Mouse (Mus musculus) olfactory bulb, adult 2 months (tissue): ENCODE measurements around the gene Akap5. TPM values are rescaled to one million over a fixed set of nuclear protein-coding genes. Genes with fewer than 3 reads are reported as not detected.

ENCODE experiments used
- H3K27ac ChIP-seq: fragments of 200-500 bp; 2 replicates; pipeline ENCODE4 v1.5.1; 2012; ENCODE audit warnings: low read depth, low read length; ENCODE audit not compliant: insufficient read depth
- H3K4me1 ChIP-seq: fragments of 200-500 bp; 2 replicates; pipeline ENCODE4 v1.6.1; 2012; ENCODE audit warnings: low read length; ENCODE audit not compliant: control insufficient read depth, insufficient read depth
- H3K4me3 ChIP-seq: fragments of 200-500 bp; 2 replicates; pipeline ENCODE4 v1.5.1; 2012; ENCODE audit warnings: mild to moderate bottlenecking, low read depth, low read length, moderate library complexity; ENCODE audit not compliant: insufficient read depth
- CTCF ChIP-seq: fragments of 200-500 bp; IDR thresholded peaks from 2 replicates; pipeline ENCODE4 v1.5.1; 2012; ENCODE audit warnings: low read depth, mild to moderate bottlenecking, low read length, moderate library complexity; ENCODE audit not compliant: insufficient read depth
- POLR2A ChIP-seq: fragments of 200-500 bp; IDR thresholded peaks from 2 replicates; pipeline ENCODE4 v1.6.1; 2012; ENCODE audit warnings: mild to moderate bottlenecking, low read depth, low read length, moderate library complexity; ENCODE audit not compliant: insufficient read depth
- WGBS: fragments of 180-500 bp; shearing (Covaris S2); methylation state at CpG from one replicate; pipeline ENCODE4 v1.1.7; 2018; 5-methylcytosine and 5-hydroxymethylcytosine counted together
- polyA plus RNA-seq: library from polyadenylated mRNA; stranded (reverse); fragments of >200 nt; gene quantifications from 2 replicates; pipeline ENCODE4 v1.2.4, GENCODE M21; 2012; ENCODE audit warnings: low replicate concordance; ENCODE audit not compliant: missing spikeins, insufficient read depth, insufficient read length

The Akap5 gene
- polyA plus RNA-seq, 1 experiment = not detected

GRCm38 (mm10) chr12:76380151-76380550 is 55.5 kb downstream of the Akap5 start:
- no peak for TF ChIP-seq CTCF
- TF ChIP-seq POLR2A = no peak
- no peak overlapping the region for H3K27ac ChIP-seq
- 92% methylated on average over 7 of the region's 7 CpGs for WGBS
- no peaks in the 10 kb centered on the region for H3K4me1 ChIP-seq
- no peak overlapping the region for H3K4me3 ChIP-seq

Other genes starting within 250 kb of the Akap5 start
- not detected in 2 replicates for gene Esr2, start 147.6 kb upstream of the Akap5 start, polyA plus RNA-seq
- gene Tex21, start 78.1 kb upstream of the Akap5 start, polyA plus RNA-seq = not detected in 2 replicates
- gene Mthfd1, start 69.6 kb upstream of the Akap5 start, polyA plus RNA-seq = not detected in 2 replicates
- not detected in 2 replicates for gene Zbtb25, start 44.7 kb downstream of the Akap5 start, polyA plus RNA-seq
- not detected in 2 replicates for gene Zbtb1, start 45.4 kb downstream of the Akap5 start, polyA plus RNA-seq
- not detected in 2 replicates for gene Hspa2, start 79.3 kb downstream of the Akap5 start, polyA plus RNA-seq
- not detected in 2 replicates for gene Ppp1r36, start 92.6 kb downstream of the Akap5 start, polyA plus RNA-seq
- not detected in 2 replicates for gene Plekhg3, start 206.0 kb downstream of the Akap5 start, polyA plus RNA-seq